Mouse (Mus musculus): ENCODE measurements around the gene Rpe65.

Gene Rpe65

DNA sequence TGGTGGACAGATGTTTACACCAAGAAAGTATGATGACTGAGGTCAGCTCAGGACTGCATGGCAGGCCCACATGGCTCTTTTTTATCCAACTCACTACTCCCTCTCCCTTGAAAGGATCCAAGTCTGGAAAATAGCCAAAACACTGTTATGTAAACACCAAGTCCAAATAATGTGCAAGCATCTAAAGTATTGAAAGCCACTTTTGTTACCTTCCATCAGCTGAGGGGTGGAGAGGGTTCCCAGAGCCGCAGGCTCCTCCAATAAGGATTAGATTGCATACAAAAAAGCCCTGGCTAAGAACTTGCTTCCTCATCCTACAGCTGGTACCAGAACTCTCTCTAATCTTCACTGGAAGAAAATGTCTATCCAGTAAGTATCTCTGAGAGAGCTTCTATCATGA lies at the start of gene Rpe65:
Gene Rpe65 (plus strand): TSS at position 301 of the 400 bp plus-strand sequence.
- DNase-seq, result no peak

DNA sequence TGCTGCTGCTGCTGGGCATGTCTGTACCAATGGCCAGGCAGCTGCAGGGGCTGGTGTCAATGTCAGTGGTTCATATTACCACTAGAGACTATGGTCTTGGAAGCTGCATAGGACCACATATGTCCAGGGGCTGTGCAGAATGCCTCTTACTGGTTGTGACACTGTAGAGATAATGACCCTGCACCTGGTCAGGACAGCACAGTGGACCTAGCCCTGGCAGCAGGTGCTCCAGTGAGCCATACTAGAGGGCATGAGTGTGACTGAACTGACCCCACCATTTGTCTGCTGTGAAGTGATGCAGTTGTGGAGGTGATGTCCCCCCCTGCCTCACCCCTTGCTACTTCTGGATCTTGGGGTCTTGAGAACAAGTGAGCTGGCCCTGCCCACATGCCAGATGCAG lies 48.8 kb upstream of the Rpe65 start:
- no peak for DNase-seq

DNA sequence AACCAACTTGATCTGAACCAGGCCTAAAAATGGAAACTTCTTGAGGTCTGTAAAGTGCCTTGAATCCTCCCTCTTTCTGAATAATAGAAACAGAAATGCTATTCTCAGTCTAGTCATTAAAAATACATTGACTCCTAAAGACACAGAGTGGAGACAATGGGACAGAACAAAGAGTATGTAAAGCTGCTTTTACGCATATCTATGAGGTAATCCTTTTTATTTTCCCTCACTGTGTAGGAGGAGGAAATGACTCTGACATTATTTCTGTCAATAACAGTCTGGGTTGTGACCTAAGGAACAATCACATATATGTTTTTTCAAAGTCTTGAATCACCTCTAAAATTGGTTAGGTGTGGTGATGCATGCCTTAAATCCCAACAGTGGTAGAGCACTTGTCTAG lies 16.0 kb downstream of the Rpe65 start:
- no peak for DNase-seq

DNA sequence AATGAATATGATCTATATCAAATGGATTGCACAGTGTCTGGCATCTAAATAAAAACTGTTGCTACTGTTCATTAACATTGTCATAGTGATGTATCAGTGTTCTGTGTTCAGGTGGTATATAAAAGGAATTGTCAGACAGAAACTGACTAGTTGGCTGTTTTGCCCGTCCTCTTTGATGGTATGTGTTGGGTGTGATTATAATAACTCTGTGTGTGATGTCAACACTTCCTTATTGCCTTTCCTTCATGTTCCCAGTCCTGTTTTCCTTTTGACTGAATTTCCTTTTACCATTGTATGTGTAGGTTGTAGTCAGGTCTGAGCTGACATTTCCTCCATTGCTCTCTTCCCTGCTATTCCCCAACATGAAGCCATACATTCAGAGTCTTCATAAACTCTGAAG lies 22.1 kb downstream of the Rpe65 start:
- DNase-seq, result no peak

DNA sequence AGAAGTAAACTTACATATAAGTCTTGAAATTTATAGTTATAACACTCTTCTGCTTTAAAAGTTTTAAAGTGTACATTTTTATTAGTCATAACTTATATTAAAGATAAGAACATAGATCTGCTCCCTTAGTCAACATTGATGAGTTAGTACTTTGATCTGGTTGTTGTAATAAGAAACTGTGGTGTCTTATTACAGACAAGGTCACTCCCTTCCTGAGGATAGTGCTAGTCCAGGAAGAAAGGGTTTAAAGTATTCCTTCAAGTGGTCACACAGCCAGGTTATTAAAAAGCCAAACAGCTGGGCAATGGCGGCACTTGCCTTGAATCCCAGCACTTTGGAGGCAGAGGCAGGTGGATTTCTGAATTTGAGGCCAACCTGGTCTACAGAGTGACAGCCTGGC lies 25.0 kb downstream of the Rpe65 start:
- no peak for DNase-seq

DNA sequence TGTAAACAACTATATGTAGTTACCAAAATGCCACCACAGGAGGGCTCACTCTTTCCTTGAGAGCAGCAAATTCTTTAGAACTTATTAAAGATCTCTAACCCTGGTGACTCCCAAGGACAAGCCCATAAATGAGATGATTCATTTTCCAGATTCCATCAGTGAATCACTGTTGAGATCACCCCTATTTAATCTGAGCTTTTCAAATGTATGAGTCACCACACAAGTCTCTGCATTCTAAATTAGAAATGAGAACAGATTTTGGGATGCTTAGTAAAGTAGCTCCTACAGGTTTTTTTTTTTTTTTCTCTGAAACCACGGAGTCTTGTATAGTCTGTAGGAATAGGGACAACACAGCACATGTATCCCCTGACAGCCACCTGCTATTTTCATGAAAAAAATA lies 61.8 kb downstream of the Rpe65 start:
- DNase-seq, result no peak

DNA sequence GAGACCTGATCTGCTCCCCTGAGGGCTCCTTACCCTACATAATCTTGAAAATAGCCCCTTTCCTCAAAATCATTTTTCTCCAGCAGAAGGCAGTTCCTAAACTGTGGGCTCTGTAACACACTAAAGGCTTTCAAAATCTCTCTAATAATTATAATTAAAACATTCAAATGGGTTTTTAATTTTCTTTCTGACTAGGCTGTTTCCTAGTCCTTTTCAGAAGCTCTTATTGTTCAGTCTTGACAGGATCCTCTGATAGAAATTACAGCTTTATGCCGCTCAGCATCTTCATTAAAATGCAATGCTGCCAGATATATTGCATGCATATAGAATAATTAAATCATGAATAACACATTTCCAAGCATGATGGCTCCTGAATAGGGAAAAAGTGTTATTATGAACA lies 64.4 kb downstream of the Rpe65 start:
- no peak for DNase-seq
